In genomic region chr4:140630651-140631241, GRCm38 (mm10) we compare ENCODE assay signal across 8 mouse cellular contexts. TPM values are rescaled to one million over a fixed set of nuclear protein-coding genes. Genes with fewer than 3 reads are reported as not detected.
DNase-seq lines count a peak whose midpoint lies in the region; ATAC-seq and TF ChIP-seq lines count a peak whose summit lies in the region.

No protein-coding gene starts in this region.

- intact Hi-C loops in gastrocnemius, adult 2 months (cut with DNase I): no loop called here

- H3K79me2 ChIP-seq in C2C12 (ENCODE audit: control insufficient read depth, insufficient read depth): peaks cover 38% of the 10 kb centered on the region

- peaks cover 8% of the 10 kb centered on the region for H3K79me3 ChIP-seq in C2C12 (ENCODE audit: low read depth)

- H3K9ac ChIP-seq in forebrain, embryonic 13.5 days: no peak overlapping the region
- H3K9ac ChIP-seq in forebrain, embryonic 11.5 days (ENCODE audit: low read length): no peak overlapping the region
- peak overlapping the region; percentile 53 for H3K9ac ChIP-seq in intestine, embryonic 16.5 days (ENCODE audit: low read depth, low read length)
- H3K9ac ChIP-seq in lung, postnatal 0 days (replicated peaks; ENCODE audit: low read depth): no peak overlapping the region

- H3K4me1 ChIP-seq in forebrain, embryonic 13.5 days: peaks cover 28% of the 10 kb centered on the region
- peaks cover 10% of the 10 kb centered on the region for H3K4me1 ChIP-seq in forebrain, embryonic 11.5 days (replicated peaks; ENCODE audit: control insufficient read depth, insufficient read depth, low read length)
- H3K4me1 ChIP-seq in intestine, embryonic 16.5 days (ENCODE audit: control insufficient read depth, insufficient read depth, low read length): peaks cover 18% of the 10 kb centered on the region
- H3K4me1 ChIP-seq in lung, postnatal 0 days (ENCODE audit: insufficient read depth, low read depth, low read length): peaks cover 9% of the 10 kb centered on the region

- peak overlapping the region; percentile 50 for H3ac ChIP-seq in C2C12 (ENCODE audit: control insufficient read depth, insufficient read length, low read depth)

- H3K4me2 ChIP-seq in forebrain, embryonic 13.5 days: no peak overlapping the region
- no peak overlapping the region for H3K4me2 ChIP-seq in forebrain, embryonic 11.5 days (ENCODE audit: low read depth, low read length, severe bottlenecking)
- no peak overlapping the region for H3K4me2 ChIP-seq in intestine, embryonic 16.5 days (ENCODE audit: low read depth, low read length)
- no peak overlapping the region for H3K4me2 ChIP-seq in lung, postnatal 0 days (replicated peaks; ENCODE audit: low read depth, low read length)

- no peak for ATAC-seq in forebrain, embryonic 13.5 days
- ATAC-seq in forebrain, embryonic 11.5 days (replicated peaks; ENCODE audit: low FRiP score): no peak
- ATAC-seq in intestine, embryonic 16.5 days: peak; percentile 34
- ATAC-seq in lung, postnatal 0 days: peak; percentile 86

- peaks cover 19% of the 10 kb centered on the region; the same call in 1 of the 2 replicates for H3K36me3 ChIP-seq in forebrain, embryonic 13.5 days (ENCODE audit: poor library complexity, severe bottlenecking)
- no peaks in the 10 kb centered on the region for H3K36me3 ChIP-seq in forebrain, embryonic 11.5 days (ENCODE audit: control insufficient read depth, insufficient read depth, low read length)
- H3K36me3 ChIP-seq in C2C12 (ENCODE audit: control insufficient read depth, insufficient read depth): peaks cover 16% of the 10 kb centered on the region
- H3K36me3 ChIP-seq in intestine, embryonic 16.5 days (ENCODE audit: control insufficient read depth, insufficient read depth, low read length): no peaks in the 10 kb centered on the region
- H3K36me3 ChIP-seq in lung, postnatal 0 days (ENCODE audit: insufficient read depth, low read length): no peaks in the 10 kb centered on the region

- 53% methylated on average over 15 of the region's 15 CpGs for WGBS in forebrain, embryonic 13.5 days
- WGBS in forebrain, embryonic 11.5 days: 48% methylated on average over 15 of the region's 15 CpGs
- 45% methylated on average over 15 of the region's 15 CpGs for WGBS in intestine, embryonic 16.5 days
- WGBS in lung, postnatal 0 days: 27% methylated on average over 15 of the region's 15 CpGs

- no peaks in the 10 kb centered on the region for H3K9me3 ChIP-seq in forebrain, embryonic 13.5 days (replicated peaks)
- no peaks in the 10 kb centered on the region for H3K9me3 ChIP-seq in forebrain, embryonic 11.5 days (ENCODE audit: control insufficient read depth, low read length)
- no peaks in the 10 kb centered on the region for H3K9me3 ChIP-seq in intestine, embryonic 16.5 days (ENCODE audit: control insufficient read depth, low read length)
- H3K9me3 ChIP-seq in lung, postnatal 0 days (ENCODE audit: low read length): no peaks in the 10 kb centered on the region

- TF ChIP-seq EP300 in lung, postnatal 0 days (IDR thresholded peaks at IDR 0.05): no peak

- no peak for TF ChIP-seq CTCF in C2C12 (IDR thresholded peaks at IDR 0.05; ENCODE audit: control insufficient read depth, insufficient read depth, insufficient read length)
- no peak for TF ChIP-seq CTCF in gastrocnemius, adult 2 months (IDR thresholded peaks at IDR 0.05)
- TF ChIP-seq CTCF in lung, postnatal 0 days (IDR thresholded peaks at IDR 0.05): no peak

- peak overlapping the region; percentile 25; the same call in 1 of the 2 replicates for H3K27ac ChIP-seq in forebrain, embryonic 13.5 days
- no peak overlapping the region for H3K27ac ChIP-seq in forebrain, embryonic 11.5 days (ENCODE audit: low read depth, low read length)
- H3K27ac ChIP-seq in gastrocnemius, adult 2 months: peak overlapping the region; percentile 91
- peak overlapping the region; percentile 57 for H3K27ac ChIP-seq in intestine, embryonic 16.5 days (ENCODE audit: low read length)
- peak overlapping the region; percentile 75 for H3K27ac ChIP-seq in lung, postnatal 0 days (ENCODE audit: low read length)

- H3K27me3 ChIP-seq in forebrain, embryonic 13.5 days: no peaks in the 10 kb centered on the region
- no peaks in the 10 kb centered on the region for H3K27me3 ChIP-seq in forebrain, embryonic 11.5 days (ENCODE audit: control insufficient read depth, insufficient read depth, low read length)
- H3K27me3 ChIP-seq in C2C12 (ENCODE audit: control insufficient read depth, insufficient read depth, insufficient read length): no peaks in the 10 kb centered on the region
- no peaks in the 10 kb centered on the region for H3K27me3 ChIP-seq in intestine, embryonic 16.5 days (replicated peaks; ENCODE audit: control insufficient read depth, insufficient read depth, low read length)
- no peaks in the 10 kb centered on the region for H3K27me3 ChIP-seq in lung, postnatal 0 days (replicated peaks; ENCODE audit: insufficient read depth, low read length)

- DNase-seq in forebrain, embryonic 11.5 days (ENCODE audit: low spot score): no peak
- DNase-seq in gastrocnemius, adult 2 months: peak; percentile 72
- peak; percentile 92 for DNase-seq in lung, postnatal 0 days (ENCODE audit: low spot score)
- no peak for DNase-seq in layer of hippocampus, adult 8-10 months (ENCODE audit: low spot score in 2 of 2)
- DNase-seq in layer of hippocampus, postnatal 36 days: no peak

- no peak overlapping the region for H3K4me3 ChIP-seq in forebrain, embryonic 13.5 days
- H3K4me3 ChIP-seq in forebrain, embryonic 11.5 days (ENCODE audit: low read depth, low read length): no peak overlapping the region
- no peak overlapping the region for H3K4me3 ChIP-seq in C2C12 (ENCODE audit: insufficient read depth, poor library complexity, severe bottlenecking)
- peak overlapping the region; percentile 46 for H3K4me3 ChIP-seq in gastrocnemius, adult 2 months
- H3K4me3 ChIP-seq in intestine, embryonic 16.5 days (ENCODE audit: low read length): no peak overlapping the region
- H3K4me3 ChIP-seq in lung, postnatal 0 days (ENCODE audit: low read depth, low read length): no peak overlapping the region

TF ChIP-seq in C2C12, 6 proteins besides CTCF, POLR2A, EP300 and RAD21:
- TF ChIP-seq MYOD1 (IDR thresholded peaks at IDR 0.05; ENCODE audit: control insufficient read depth, insufficient read length, low read depth): no peak
- peak; percentile 60 for TF ChIP-seq FOSL1 (IDR thresholded peaks at IDR 0.05; ENCODE audit: insufficient read depth, low read length, poor library complexity, severe bottlenecking)
- peak; percentile 98 for TF ChIP-seq MAX (IDR thresholded peaks at IDR 0.05)
- TF ChIP-seq USF1 (IDR thresholded peaks at IDR 0.05; ENCODE audit: low read depth): peak; percentile 96
- TF ChIP-seq MYOG (IDR thresholded peaks at IDR 0.05; ENCODE audit: control insufficient read depth, extremely low read depth, insufficient read length): no peak
- no peak for TF ChIP-seq CEBPB (IDR thresholded peaks at IDR 0.05; ENCODE audit: low read depth)
TF ChIP-seq in C2C12: peak in this region for 3.

RNA-seq across cellular contexts. Expression of gene Arhgef10l, which starts 35.1 kb away (rescaled TPM):
- polyA plus RNA-seq in forebrain, embryonic 13.5 days (2015; fragmentation: Nextera tagmentation; extraction: Ambion mirVana): 20.2 and 22.0 TPM in 2 replicates
- 23.3 and 23.6 TPM in 2 replicates for polyA plus RNA-seq in forebrain, embryonic 11.5 days (2014; fragmentation: Nextera tagmentation; extraction: Ambion mirVana)
- polyA plus RNA-seq in C2C12 (2012; fragmentation: generic; extraction: Trizol): 27.8 TPM
- 10 to 100 TPM; 50.9 to 66.3 TPM for total RNA-seq in gastrocnemius, adult 2 months (2021)
- 12.1 and 14.3 TPM in 2 replicates for polyA plus RNA-seq in intestine, embryonic 16.5 days (2015; fragmentation: Nextera tagmentation; extraction: Ambion mirVana)
- polyA plus RNA-seq in lung, postnatal 0 days (2015; fragmentation: Nextera tagmentation; extraction: Ambion mirVana): 9.3 and 9.5 TPM in 2 replicates
- total RNA-seq in layer of hippocampus, adult 8-10 months (2022): 10 to 100 TPM; 44.6 to 55.8 (median 46.7) TPM
- total RNA-seq in layer of hippocampus, postnatal 36 days (2021): 10 to 100 TPM; 41.7 to 43.9 TPM

Comparison
In these comparisons a context has a peak if more than half of its experiments do, and no peak if none do; other contexts are left out.
1. ATAC-seq: peak in intestine, embryonic 16.5 days (single experiment) and lung, postnatal 0 days (single experiment); none in forebrain, embryonic 13.5 days (single experiment) and forebrain, embryonic 11.5 days (single experiment).
2. DNase-seq: peak in gastrocnemius, adult 2 months (single experiment) and lung, postnatal 0 days (single experiment); none in forebrain, embryonic 11.5 days (single experiment), layer of hippocampus, adult 8-10 months (0 of 2) and layer of hippocampus, postnatal 36 days (0 of 2).